Mouse (Mus musculus): ENCODE measurements at regions not wholly inside any gene's neighbourhood (a gene's known extent, or its start where the extent isn't known, plus 50 kb on each side); places are given as distances from the start of the nearest gene placed in this dataset.

GRCm38 (mm10) chr7:130018891-130019290, 427.2 kb downstream of the Wdr11 start:
- Histone ChIP-seq H3K36me3 (no peaks in the 10 kb centered on the region), H3K9ac (replicated peaks) (no peak overlapping the region), H3K9me3 (replicated peaks) (no peaks in the 10 kb centered on the region), H3K27ac (replicated peaks) (no peak overlapping the region), H3K4me1 (no peaks in the 10 kb centered on the region), H3K4me2 (no peak overlapping the region), H3K27me3 (replicated peaks) (no peaks in the 10 kb centered on the region), H3K4me3 (replicated peaks) (no peak overlapping the region)
- 45% methylated on average over 4 of the region's 4 CpGs for WGBS
- ATAC-seq (ENCODE audit: low FRiP score) = no peak

- Histone ChIP-seq H3K9ac (replicated peaks) (no peak overlapping the region), H3K27me3 (replicated peaks) (no peaks in the 10 kb centered on the region), H3K9me3 (replicated peaks) (no peaks in the 10 kb centered on the region), H3K4me1 (no peaks in the 10 kb centered on the region), H3K4me2 (no peak overlapping the region), H3K4me3 (replicated peaks) (no peak overlapping the region), H3K27ac (replicated peaks) (no peak overlapping the region), H3K36me3 (no peaks in the 10 kb centered on the region)
- no peak for ATAC-seq (ENCODE audit: low FRiP score)
Measured at GRCm38 (mm10) chr7:130028945-130029344, 437.3 kb downstream of the Wdr11 start.

GRCm38 (mm10) chr7:130030711-130031110, 439.0 kb downstream of the Wdr11 start:
- Histone ChIP-seq H3K4me1 (no peaks in the 10 kb centered on the region), H3K4me3 (replicated peaks) (no peak overlapping the region), H3K27me3 (replicated peaks) (no peaks in the 10 kb centered on the region), H3K36me3 (no peaks in the 10 kb centered on the region), H3K9ac (replicated peaks) (no peak overlapping the region), H3K4me2 (no peak overlapping the region), H3K27ac (replicated peaks) (no peak overlapping the region), H3K9me3 (replicated peaks) (no peaks in the 10 kb centered on the region)
- no peak for ATAC-seq (ENCODE audit: low FRiP score)
- 95% methylated on average over 4 of the region's 4 CpGs for WGBS

GRCm38 (mm10) chr7:130036235-130036634, 444.6 kb downstream of the Wdr11 start:
- Histone ChIP-seq H3K4me1 (no peaks in the 10 kb centered on the region), H3K9me3 (replicated peaks) (no peaks in the 10 kb centered on the region), H3K27me3 (replicated peaks) (no peaks in the 10 kb centered on the region), H3K4me2 (no peak overlapping the region), H3K27ac (replicated peaks) (no peak overlapping the region), H3K9ac (replicated peaks) (no peak overlapping the region), H3K4me3 (replicated peaks) (no peak overlapping the region), H3K36me3 (no peaks in the 10 kb centered on the region)
- 24% methylated on average over 5 of the region's 5 CpGs for WGBS
- ATAC-seq (ENCODE audit: low FRiP score) = no peak

GRCm38 (mm10) chr7:130036845-130037572, 445.3 kb downstream of the Wdr11 start:
- no peak overlapping the region for H3K4me3 ChIP-seq (replicated peaks)
- H3K9ac ChIP-seq (replicated peaks) = no peak overlapping the region
- no peaks in the 10 kb centered on the region for H3K27me3 ChIP-seq (replicated peaks)
- no peak overlapping the region for H3K27ac ChIP-seq (replicated peaks)
- H3K9me3 ChIP-seq (replicated peaks) = no peaks in the 10 kb centered on the region
- WGBS = 58% methylated on average over 8 of the region's 8 CpGs
- no peak for ATAC-seq (ENCODE audit: low FRiP score)
- no peak overlapping the region for H3K4me2 ChIP-seq
- no peaks in the 10 kb centered on the region for H3K4me1 ChIP-seq
- H3K36me3 ChIP-seq = no peaks in the 10 kb centered on the region

GRCm38 (mm10) chr7:130037573-130037925, 445.9 kb downstream of the Wdr11 start:
- Histone ChIP-seq H3K4me1 (no peaks in the 10 kb centered on the region), H3K4me2 (no peak overlapping the region), H3K36me3 (no peaks in the 10 kb centered on the region), H3K4me3 (replicated peaks) (no peak overlapping the region), H3K9ac (replicated peaks) (no peak overlapping the region), H3K9me3 (replicated peaks) (no peaks in the 10 kb centered on the region), H3K27ac (replicated peaks) (no peak overlapping the region), H3K27me3 (replicated peaks) (no peaks in the 10 kb centered on the region)
- ATAC-seq (ENCODE audit: low FRiP score) = no peak
- 70% methylated on average over 4 of the region's 4 CpGs for WGBS

GRCm38 (mm10) chr7:130040596-130040995, 448.9 kb downstream of the Wdr11 start:
- Histone ChIP-seq H3K27ac (replicated peaks) (no peak overlapping the region), H3K4me2 (no peak overlapping the region), H3K36me3 (no peaks in the 10 kb centered on the region), H3K9me3 (replicated peaks) (no peaks in the 10 kb centered on the region), H3K4me1 (no peaks in the 10 kb centered on the region), H3K9ac (replicated peaks) (no peak overlapping the region), H3K27me3 (replicated peaks) (no peaks in the 10 kb centered on the region), H3K4me3 (replicated peaks) (no peak overlapping the region)
- whole genome bisulfite sequencing = 86% methylated on average over 8 of the region's 8 CpGs
- no peak for ATAC-seq (ENCODE audit: low FRiP score)

GRCm38 (mm10) chr7:130041402-130041965, 449.8 kb downstream of the Wdr11 start:
- 89% methylated on average over 11 of the region's 11 CpGs for WGBS
- no peak for ATAC-seq (ENCODE audit: low FRiP score)
- no peak overlapping the region for H3K4me2 ChIP-seq
- no peak overlapping the region for H3K9ac ChIP-seq (replicated peaks)
- no peaks in the 10 kb centered on the region for H3K4me1 ChIP-seq
- no peak overlapping the region for H3K27ac ChIP-seq (replicated peaks)
- H3K9me3 ChIP-seq (replicated peaks) = no peaks in the 10 kb centered on the region
- H3K4me3 ChIP-seq (replicated peaks) = no peak overlapping the region
- no peaks in the 10 kb centered on the region for H3K36me3 ChIP-seq
- H3K27me3 ChIP-seq (replicated peaks) = no peaks in the 10 kb centered on the region

- Histone ChIP-seq H3K27ac (replicated peaks) (no peak overlapping the region), H3K36me3 (no peaks in the 10 kb centered on the region), H3K4me1 (no peaks in the 10 kb centered on the region), H3K4me3 (replicated peaks) (no peak overlapping the region), H3K4me2 (no peak overlapping the region), H3K27me3 (replicated peaks) (no peaks in the 10 kb centered on the region), H3K9ac (replicated peaks) (no peak overlapping the region), H3K9me3 (replicated peaks) (no peaks in the 10 kb centered on the region)
- 67% methylated on average over 5 of the region's 5 CpGs for WGBS
- no peak for ATAC-seq (ENCODE audit: low FRiP score)
Measured at GRCm38 (mm10) chr7:130042296-130042910, 450.7 kb downstream of the Wdr11 start.

GRCm38 (mm10) chr7:130043397-130044234, 452.0 kb downstream of the Wdr11 start:
- Histone ChIP-seq H3K27me3 (replicated peaks) (no peaks in the 10 kb centered on the region), H3K27ac (replicated peaks) (no peak overlapping the region), H3K9ac (replicated peaks) (no peak overlapping the region), H3K4me2 (no peak overlapping the region), H3K36me3 (no peaks in the 10 kb centered on the region), H3K4me1 (no peaks in the 10 kb centered on the region), H3K9me3 (replicated peaks) (no peaks in the 10 kb centered on the region), H3K4me3 (replicated peaks) (no peak overlapping the region)
- ATAC-seq (ENCODE audit: low FRiP score) = no peak
- WGBS = 61% methylated on average over 21 of the region's 21 CpGs

GRCm38 (mm10) chr7:130044235-130044553, 452.5 kb downstream of the Wdr11 start:
- Histone ChIP-seq H3K9ac (replicated peaks) (no peak overlapping the region), H3K27me3 (replicated peaks) (no peaks in the 10 kb centered on the region), H3K9me3 (replicated peaks) (no peaks in the 10 kb centered on the region), H3K4me2 (no peak overlapping the region), H3K4me3 (replicated peaks) (no peak overlapping the region), H3K27ac (replicated peaks) (no peak overlapping the region), H3K4me1 (no peaks in the 10 kb centered on the region), H3K36me3 (no peaks in the 10 kb centered on the region)
- 91% methylated on average over 6 of the region's 6 CpGs for WGBS
- ATAC-seq (ENCODE audit: low FRiP score) = no peak

- no peak for ATAC-seq (ENCODE audit: low FRiP score)
- Histone ChIP-seq H3K4me2 (no peak overlapping the region), H3K27ac (replicated peaks) (no peak overlapping the region), H3K36me3 (no peaks in the 10 kb centered on the region), H3K4me3 (replicated peaks) (no peak overlapping the region), H3K27me3 (replicated peaks) (no peaks in the 10 kb centered on the region), H3K4me1 (no peaks in the 10 kb centered on the region), H3K9me3 (replicated peaks) (no peaks in the 10 kb centered on the region), H3K9ac (replicated peaks) (no peak overlapping the region)
- 63% methylated on average over 6 of the region's 6 CpGs for WGBS
Measured at GRCm38 (mm10) chr7:130044581-130044980, 452.9 kb downstream of the Wdr11 start.

Data from neural tube, embryonic 15.5 days (tissue).